Mouse (Mus musculus): ENCODE measurements around the gene Tubgcp3. TPM values are rescaled to one million over a fixed set of nuclear protein-coding genes. Genes with fewer than 3 reads are reported as not detected.

Tubgcp3 gene
- polyA plus RNA-seq, 1 experiment from 2014 or later = 42.9 TPM

- Histone ChIP-seq H3K9me3 (ENCODE audit: control insufficient read depth, low read length) (no peaks in the 10 kb centered on the region), H3K27ac (ENCODE audit: low read depth, low read length) (no peak overlapping the region), H3K36me3 (ENCODE audit: control insufficient read depth, insufficient read depth, low read length) (peaks cover 53% of the 10 kb centered on the region), H3K4me2 (ENCODE audit: low read depth, low read length) (no peak overlapping the region), H3K27me3 (ENCODE audit: control insufficient read depth, insufficient read depth, low read length) (no peaks in the 10 kb centered on the region), H3K4me1 (ENCODE audit: control insufficient read depth, insufficient read depth, low read length) (no peaks in the 10 kb centered on the region), H3K9ac (replicated peaks; ENCODE audit: low read depth, low read length) (no peak overlapping the region), H3K4me3 (ENCODE audit: low read depth, low read length) (no peak overlapping the region)
- ATAC-seq (ENCODE audit: low read depth) = no peak
- 26% methylated on average over 4 of the region's 4 CpGs for WGBS
Observed at GRCm38 (mm10) chr8:12650495-12650894, 21.6 kb downstream of the Tubgcp3 start.

GRCm38 (mm10) chr8:12648951-12649350, 23.1 kb downstream of the Tubgcp3 start:
- no peaks in the 10 kb centered on the region for H3K4me1 ChIP-seq (ENCODE audit: control insufficient read depth, insufficient read depth, low read length)
- no peaks in the 10 kb centered on the region for H3K27me3 ChIP-seq (ENCODE audit: control insufficient read depth, insufficient read depth, low read length)
- WGBS = 93% methylated on average over 4 of the region's 4 CpGs
- H3K4me2 ChIP-seq (ENCODE audit: low read depth, low read length) = no peak overlapping the region
- H3K36me3 ChIP-seq (ENCODE audit: control insufficient read depth, insufficient read depth, low read length) = peaks cover 46% of the 10 kb centered on the region
- no peak overlapping the region for H3K27ac ChIP-seq (ENCODE audit: low read depth, low read length)
- no peak overlapping the region for H3K9ac ChIP-seq (replicated peaks; ENCODE audit: low read depth, low read length)
- H3K9me3 ChIP-seq (ENCODE audit: control insufficient read depth, low read length) = no peaks in the 10 kb centered on the region
- no peak overlapping the region for H3K4me3 ChIP-seq (ENCODE audit: low read depth, low read length)
- ATAC-seq (ENCODE audit: low read depth) = no peak

GRCm38 (mm10) chr8:12646536-12646935, 25.5 kb downstream of the Tubgcp3 start:
- no peak for ATAC-seq (ENCODE audit: low read depth)
- Histone ChIP-seq H3K4me1 (ENCODE audit: control insufficient read depth, insufficient read depth, low read length) (no peaks in the 10 kb centered on the region), H3K4me3 (ENCODE audit: low read depth, low read length) (no peak overlapping the region), H3K9me3 (ENCODE audit: control insufficient read depth, low read length) (no peaks in the 10 kb centered on the region), H3K9ac (replicated peaks; ENCODE audit: low read depth, low read length) (no peak overlapping the region), H3K27me3 (ENCODE audit: control insufficient read depth, insufficient read depth, low read length) (no peaks in the 10 kb centered on the region), H3K27ac (ENCODE audit: low read depth, low read length) (no peak overlapping the region), H3K4me2 (ENCODE audit: low read depth, low read length) (no peak overlapping the region), H3K36me3 (ENCODE audit: control insufficient read depth, insufficient read depth, low read length) (peaks cover 22% of the 10 kb centered on the region)
- 55% methylated on average over 4 of the region's 4 CpGs for WGBS

GRCm38 (mm10) chr8:12644894-12645293, 27.2 kb downstream of the Tubgcp3 start:
- peaks cover 20% of the 10 kb centered on the region for H3K36me3 ChIP-seq (ENCODE audit: control insufficient read depth, insufficient read depth, low read length)
- 51% methylated on average over 7 of the region's 7 CpGs for WGBS
- no peak overlapping the region for H3K27ac ChIP-seq (ENCODE audit: low read depth, low read length)

GRCm38 (mm10) chr8:12644341-12644740, 27.7 kb downstream of the Tubgcp3 start:
- Histone ChIP-seq H3K27ac (ENCODE audit: low read depth, low read length) (no peak overlapping the region), H3K4me2 (ENCODE audit: low read depth, low read length) (no peak overlapping the region), H3K4me3 (ENCODE audit: low read depth, low read length) (no peak overlapping the region), H3K9ac (replicated peaks; ENCODE audit: low read depth, low read length) (no peak overlapping the region), H3K4me1 (ENCODE audit: control insufficient read depth, insufficient read depth, low read length) (no peaks in the 10 kb centered on the region), H3K27me3 (ENCODE audit: control insufficient read depth, insufficient read depth, low read length) (no peaks in the 10 kb centered on the region), H3K9me3 (ENCODE audit: control insufficient read depth, low read length) (no peaks in the 10 kb centered on the region), H3K36me3 (ENCODE audit: control insufficient read depth, insufficient read depth, low read length) (peaks cover 23% of the 10 kb centered on the region)
- ATAC-seq (ENCODE audit: low read depth) = no peak
- 86% methylated on average over 8 of the region's 8 CpGs for WGBS

More at GRCm38 (mm10) chr8:12644894-12645293, 27.2 kb downstream of the Tubgcp3 start:
- no peaks in the 10 kb centered on the region for H3K27me3 ChIP-seq (ENCODE audit: control insufficient read depth, insufficient read depth, low read length)
- H3K4me1 ChIP-seq (ENCODE audit: control insufficient read depth, insufficient read depth, low read length) = no peaks in the 10 kb centered on the region
- no peak overlapping the region for H3K4me2 ChIP-seq (ENCODE audit: low read depth, low read length)
- H3K9me3 ChIP-seq (ENCODE audit: control insufficient read depth, low read length) = no peaks in the 10 kb centered on the region
- H3K9ac ChIP-seq (replicated peaks; ENCODE audit: low read depth, low read length) = no peak overlapping the region
- no peak overlapping the region for H3K4me3 ChIP-seq (ENCODE audit: low read depth, low read length)
- no peak for ATAC-seq (ENCODE audit: low read depth)

- Histone ChIP-seq H3K4me3 (ENCODE audit: low read depth, low read length) (no peak overlapping the region), H3K9me3 (ENCODE audit: control insufficient read depth, low read length) (no peaks in the 10 kb centered on the region), H3K4me2 (ENCODE audit: low read depth, low read length) (no peak overlapping the region), H3K27me3 (ENCODE audit: control insufficient read depth, insufficient read depth, low read length) (no peaks in the 10 kb centered on the region), H3K4me1 (ENCODE audit: control insufficient read depth, insufficient read depth, low read length) (no peaks in the 10 kb centered on the region), H3K9ac (replicated peaks; ENCODE audit: low read depth, low read length) (no peak overlapping the region), H3K27ac (ENCODE audit: low read depth, low read length) (no peak overlapping the region), H3K36me3 (ENCODE audit: control insufficient read depth, insufficient read depth, low read length) (peaks cover 22% of the 10 kb centered on the region)
- ATAC-seq (ENCODE audit: low read depth) = no peak
- 95% methylated on average over 6 of the region's 6 CpGs for WGBS
Observed at GRCm38 (mm10) chr8:12641527-12641926, 30.5 kb downstream of the Tubgcp3 start.

- Histone ChIP-seq H3K4me2 (ENCODE audit: low read depth, low read length) (no peak overlapping the region), H3K9me3 (ENCODE audit: control insufficient read depth, low read length) (no peaks in the 10 kb centered on the region), H3K27ac (ENCODE audit: low read depth, low read length) (no peak overlapping the region), H3K36me3 (ENCODE audit: control insufficient read depth, insufficient read depth, low read length) (peaks cover 36% of the 10 kb centered on the region), H3K9ac (replicated peaks; ENCODE audit: low read depth, low read length) (no peak overlapping the region), H3K4me1 (ENCODE audit: control insufficient read depth, insufficient read depth, low read length) (no peaks in the 10 kb centered on the region), H3K27me3 (ENCODE audit: control insufficient read depth, insufficient read depth, low read length) (no peaks in the 10 kb centered on the region), H3K4me3 (ENCODE audit: low read depth, low read length) (no peak overlapping the region)
- 94% methylated on average over 11 of the region's 11 CpGs for WGBS
- no peak for ATAC-seq (ENCODE audit: low read depth)
Observed at GRCm38 (mm10) chr8:12638446-12638845, 33.6 kb downstream of the Tubgcp3 start.

GRCm38 (mm10) chr8:12635366-12635765, 36.7 kb downstream of the Tubgcp3 start:
- WGBS = 82% methylated on average over 2 of the region's 2 CpGs
- H3K4me3 ChIP-seq (ENCODE audit: low read depth, low read length) = no peak overlapping the region
- no peak overlapping the region for H3K4me2 ChIP-seq (ENCODE audit: low read depth, low read length)
- H3K27me3 ChIP-seq (ENCODE audit: control insufficient read depth, insufficient read depth, low read length) = no peaks in the 10 kb centered on the region
- no peak overlapping the region for H3K27ac ChIP-seq (ENCODE audit: low read depth, low read length)
- peaks cover 36% of the 10 kb centered on the region for H3K36me3 ChIP-seq (ENCODE audit: control insufficient read depth, insufficient read depth, low read length)
- no peaks in the 10 kb centered on the region for H3K9me3 ChIP-seq (ENCODE audit: control insufficient read depth, low read length)
- H3K4me1 ChIP-seq (ENCODE audit: control insufficient read depth, insufficient read depth, low read length) = no peaks in the 10 kb centered on the region
- H3K9ac ChIP-seq (replicated peaks; ENCODE audit: low read depth, low read length) = no peak overlapping the region
- ATAC-seq (ENCODE audit: low read depth) = no peak

- WGBS = 36% methylated on average over 3 of the region's 3 CpGs
- no peaks in the 10 kb centered on the region for H3K36me3 ChIP-seq (ENCODE audit: control insufficient read depth, insufficient read depth, low read length)
Observed at GRCm38 (mm10) chr8:12629079-12629478, 43.0 kb downstream of the Tubgcp3 start.

More at GRCm38 (mm10) chr8:12629079-12629478, 43.0 kb downstream of the Tubgcp3 start:
- H3K9ac ChIP-seq (replicated peaks; ENCODE audit: low read depth, low read length) = no peak overlapping the region
- H3K4me2 ChIP-seq (ENCODE audit: low read depth, low read length) = no peak overlapping the region
- no peak overlapping the region for H3K27ac ChIP-seq (ENCODE audit: low read depth, low read length)
- no peak overlapping the region for H3K4me3 ChIP-seq (ENCODE audit: low read depth, low read length)
- H3K4me1 ChIP-seq (ENCODE audit: control insufficient read depth, insufficient read depth, low read length) = 0 out of 2 replicates have a peak, but pooled peaks cover 10% of the 10 kb centered on the region
- H3K9me3 ChIP-seq (ENCODE audit: control insufficient read depth, low read length) = no peaks in the 10 kb centered on the region
- no peaks in the 10 kb centered on the region for H3K27me3 ChIP-seq (ENCODE audit: control insufficient read depth, insufficient read depth, low read length)
- peak; percentile 76 for ATAC-seq (ENCODE audit: low read depth)
